Mouse (Mus musculus) forebrain, embryonic 11.5 days (tissue): Measurements from ENCODE around the gene St6galnac6. TPM values are rescaled to one million over a fixed set of nuclear protein-coding genes. Genes with fewer than 3 reads are reported as not detected.

Experiments used
- ATAC-seq: fragments of 200-750 bp; cut with Nextera tagmentation; replicated peaks from 2 replicates; pipeline ENCODE4 v1.8.0; 2017; ENCODE audit warnings: moderate TSS enrichment; ENCODE audit not compliant: low FRiP score
- DNase-seq: peaks from one replicate; pipeline ENCODE4 v3.0.0-alpha.2; 2017; ENCODE audit warnings: low spot score
- H3K27ac ChIP-seq: fragments of 300-500 bp; sonication (generic); 2 replicates; pipeline ENCODE4 v1.5.1; 2014; ENCODE audit warnings: low read depth, low read length
- H3K27me3 ChIP-seq: fragments of 300-500 bp; sonication (generic); 2 replicates; pipeline ENCODE4 v1.6.1; 2014; ENCODE audit warnings: mild to moderate bottlenecking, low read length, mixed read lengths; ENCODE audit not compliant: control insufficient read depth, insufficient read depth
- H3K36me3 ChIP-seq: fragments of 300-500 bp; sonication (generic); 2 replicates; pipeline ENCODE4 v1.6.1; 2014; ENCODE audit warnings: mild to moderate bottlenecking, low read length, moderate library complexity, mixed read lengths; ENCODE audit not compliant: control insufficient read depth, insufficient read depth
- H3K4me1 ChIP-seq: fragments of 300-500 bp; sonication (generic); replicated peaks from 2 replicates; pipeline ENCODE4 v1.6.1; 2014; ENCODE audit warnings: low read length, mixed read lengths; ENCODE audit not compliant: control insufficient read depth, insufficient read depth
- H3K4me2 ChIP-seq: fragments of 300-500 bp; sonication (generic); 2 replicates; pipeline ENCODE4 v1.6.1; 2014; ENCODE audit warnings: low read depth, mild to moderate bottlenecking, low read length, moderate library complexity, mixed read lengths; ENCODE audit not compliant: severe bottlenecking
- H3K4me3 ChIP-seq: fragments of 300-500 bp; sonication (generic); 2 replicates; pipeline ENCODE4 v1.5.1; 2014; ENCODE audit warnings: low read depth, low read length
- H3K9ac ChIP-seq: fragments of 300-500 bp; sonication (generic); 2 replicates; pipeline ENCODE4 v1.6.1; 2014; ENCODE audit warnings: low read length
- H3K9me3 ChIP-seq: fragments of 300-500 bp; sonication (generic); 2 replicates; pipeline ENCODE4 v1.6.1; 2016; ENCODE audit warnings: low read length, mixed read lengths; ENCODE audit not compliant: control insufficient read depth
- WGBS: fragments of 180-500 bp; shearing (Covaris S2); extraction: QIAGEN DNeasy Blood & Tissue Kit; methylation state at CpG from one replicate; pipeline ENCODE4 v1.1.7; 2014; 5-methylcytosine and 5-hydroxymethylcytosine counted together
- polyA plus RNA-seq: library from polyadenylated mRNA; unstranded; fragments of >200 nt; fragmentation: Nextera tagmentation; extraction: Ambion mirVana; gene quantifications from 2 replicates; pipeline ENCODE4 v1.2.1, GENCODE M21; 2014

The St6galnac6 gene
- polyA plus RNA-seq, 1 experiment from 2014 or later = 5.1 TPM

- H3K27me3 ChIP-seq = no peaks in the 10 kb centered on the region
- WGBS = 84% methylated on average over 8 of the region's 8 CpGs
- no peaks in the 10 kb centered on the region for H3K36me3 ChIP-seq
- ATAC-seq (no peak), DNase-seq (no peak)
- H3K9me3 ChIP-seq = no peaks in the 10 kb centered on the region
- no peak overlapping the region for H3K9ac ChIP-seq
- no peak overlapping the region for H3K27ac ChIP-seq
- H3K4me3 ChIP-seq = no peak overlapping the region
- H3K4me2 ChIP-seq = no peak overlapping the region
- H3K4me1 ChIP-seq = no peaks in the 10 kb centered on the region
Observed at GRCm38 (mm10) chr2:32644799-32645475, 45.4 kb downstream of the St6galnac6 start.

DNA sequence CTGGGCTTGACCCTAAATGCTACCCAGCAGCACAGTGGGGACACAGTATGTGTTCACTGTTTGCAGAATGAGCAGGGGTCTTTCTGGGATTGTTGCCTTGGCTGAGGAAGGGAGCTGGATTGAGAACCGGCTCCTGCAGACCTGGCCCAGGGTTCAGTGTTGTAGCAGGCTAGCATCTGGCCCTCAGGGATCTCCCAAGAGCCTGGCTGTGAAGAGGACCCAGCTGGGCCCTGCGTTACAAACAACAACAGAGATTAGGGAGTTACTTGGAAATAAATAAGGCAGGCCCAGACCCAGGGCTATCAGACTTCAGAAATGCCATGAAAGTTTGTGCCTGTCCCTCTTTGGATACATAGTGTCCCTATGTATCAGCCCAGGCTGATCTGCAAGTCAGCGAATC, 46.1 kb downstream of the St6galnac6 start:
- Histone ChIP-seq H3K27me3 (no peaks in the 10 kb centered on the region), H3K9ac (no peak overlapping the region), H3K4me2 (no peak overlapping the region), H3K4me1 (no peaks in the 10 kb centered on the region), H3K36me3 (no peaks in the 10 kb centered on the region), H3K9me3 (no peaks in the 10 kb centered on the region), H3K27ac (no peak overlapping the region), H3K4me3 (no peak overlapping the region)
- ATAC-seq = no peak
- WGBS = 73% methylated on average over 3 of the region's 3 CpGs
- no peak for DNase-seq

DNA sequence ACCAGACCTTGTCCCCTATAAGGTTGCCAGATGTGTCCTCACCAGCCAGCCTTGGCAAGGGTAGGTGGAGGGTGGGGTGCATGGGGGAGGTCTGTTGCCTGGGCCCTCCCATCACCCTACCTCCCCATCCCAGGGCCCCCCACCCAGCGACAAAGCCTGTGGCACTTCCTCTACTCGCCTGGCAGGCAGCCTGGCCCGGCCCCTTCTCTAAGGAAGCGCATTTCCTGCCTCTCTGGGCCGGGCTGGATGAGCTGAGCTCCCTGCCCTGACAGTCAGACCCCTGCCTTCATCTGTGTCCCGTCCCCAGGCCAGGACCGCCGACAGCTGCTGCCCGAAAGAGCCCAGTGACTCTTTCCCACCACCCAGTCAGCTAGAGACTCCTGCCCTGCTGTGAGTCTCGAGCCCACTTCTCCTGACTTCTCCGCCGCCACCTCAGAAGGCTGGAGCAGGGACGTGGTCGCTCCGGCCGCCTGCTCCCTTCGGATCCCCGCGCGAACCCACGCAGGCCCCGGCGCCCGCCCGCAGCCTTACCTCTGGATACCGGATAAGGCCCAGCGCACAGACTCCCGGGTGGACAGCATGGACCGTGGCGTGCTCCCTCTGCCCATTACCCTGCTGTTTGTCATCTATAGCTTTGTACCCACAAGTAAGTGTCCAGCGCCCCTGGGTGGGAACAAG, 47.0 kb downstream of the St6galnac6 start, which contains the start of gene Eng:
TSS of gene Eng (plus strand) at position 217 of the 678 bp plus-strand sequence.
- Histone ChIP-seq H3K27me3 (no peaks in the 10 kb centered on the region), H3K9ac (no peak within 1 kb of the TSS), H3K4me3 (0 out of 2 replicates have a peak within 1 kb of the TSS, but pooled peaks have one; percentile 4), H3K27ac (no peak within 1 kb of the TSS), H3K9me3 (no peaks in the 10 kb centered on the region), H3K4me1 (no peaks in the 10 kb centered on the region), H3K4me2 (no peak within 1 kb of the TSS), H3K36me3 (no peaks in the 10 kb centered on the region)
- ATAC-seq (no peak), DNase-seq (no peak)
- WGBS = 62% methylated on average over 31 of the region's 31 CpGs

GRCm38 (mm10) chr2:32647366-32647765, 47.9 kb downstream of the St6galnac6 start:
- Histone ChIP-seq H3K27me3 (no peaks in the 10 kb centered on the region), H3K4me1 (no peaks in the 10 kb centered on the region), H3K4me2 (no peak overlapping the region), H3K9me3 (no peaks in the 10 kb centered on the region), H3K4me3 (no peak overlapping the region), H3K27ac (no peak overlapping the region), H3K36me3 (no peaks in the 10 kb centered on the region), H3K9ac (no peak overlapping the region)
- ATAC-seq (no peak), DNase-seq (no peak)
- WGBS = 90% methylated on average over 7 of the region's 7 CpGs

GRCm38 (mm10) chr2:32653764-32654163, 54.3 kb downstream of the St6galnac6 start:
- 49% methylated on average over 7 of the region's 7 CpGs for WGBS
- Histone ChIP-seq H3K4me2 (no peak overlapping the region), H3K27ac (no peak overlapping the region), H3K9ac (no peak overlapping the region), H3K36me3 (no peaks in the 10 kb centered on the region), H3K9me3 (no peaks in the 10 kb centered on the region), H3K4me1 (no peaks in the 10 kb centered on the region), H3K4me3 (no peak overlapping the region), H3K27me3 (no peaks in the 10 kb centered on the region)
- ATAC-seq (no peak), DNase-seq (no peak)

DNA sequence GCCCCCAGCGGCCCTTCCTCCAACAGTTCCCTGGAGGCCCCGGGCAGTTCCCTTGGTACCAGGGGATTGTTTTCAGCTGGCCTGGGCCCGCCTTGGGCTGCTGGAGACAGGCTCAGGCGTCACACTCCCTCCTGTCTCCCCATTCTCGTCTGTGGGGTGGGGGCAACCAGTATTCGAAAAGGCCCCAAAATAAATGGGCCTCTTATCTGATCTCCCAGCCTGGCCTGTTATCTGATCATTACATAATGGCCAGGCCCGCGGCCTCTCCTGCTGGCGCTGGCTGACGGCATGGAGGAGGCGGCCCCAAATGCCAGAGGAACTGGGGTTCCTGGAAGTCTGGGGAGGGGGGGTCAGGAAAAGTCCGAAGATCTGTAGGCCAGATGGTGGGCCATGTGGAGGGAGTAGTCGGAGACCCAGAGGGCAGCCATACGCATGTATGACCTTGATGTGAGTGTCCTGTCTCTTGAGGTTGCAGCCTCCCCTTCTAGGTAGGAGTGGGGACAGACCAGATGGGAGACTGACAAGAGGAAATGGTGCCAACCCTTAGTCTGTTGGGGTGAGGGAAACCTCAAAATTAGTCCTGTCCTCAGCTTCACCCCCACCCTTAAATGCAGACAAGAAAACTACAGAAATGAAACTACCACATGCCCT, 55.4 kb downstream of the St6galnac6 start:
- DNase-seq (no peak), ATAC-seq (no peak)
- Histone ChIP-seq H3K36me3 (no peaks in the 10 kb centered on the region), H3K9ac (no peak overlapping the region), H3K4me1 (no peaks in the 10 kb centered on the region), H3K27me3 (no peaks in the 10 kb centered on the region), H3K9me3 (no peaks in the 10 kb centered on the region), H3K4me3 (no peak overlapping the region), H3K4me2 (no peak overlapping the region), H3K27ac (no peak overlapping the region)
- 75% methylated on average over 14 of the region's 14 CpGs for WGBS

- H3K27ac ChIP-seq = no peak overlapping the region
- no peaks in the 10 kb centered on the region for H3K36me3 ChIP-seq
- WGBS = 84% methylated on average over 3 of the region's 3 CpGs
- ATAC-seq = no peak
- H3K9ac ChIP-seq = no peak overlapping the region
- H3K9me3 ChIP-seq = no peaks in the 10 kb centered on the region
- H3K27me3 ChIP-seq = no peaks in the 10 kb centered on the region
- H3K4me3 ChIP-seq = no peak overlapping the region
- H3K4me1 ChIP-seq = no peaks in the 10 kb centered on the region
- DNase-seq = no peak
- H3K4me2 ChIP-seq = no peak overlapping the region
Observed at GRCm38 (mm10) chr2:32655394-32655744, 55.9 kb downstream of the St6galnac6 start.

DNA sequence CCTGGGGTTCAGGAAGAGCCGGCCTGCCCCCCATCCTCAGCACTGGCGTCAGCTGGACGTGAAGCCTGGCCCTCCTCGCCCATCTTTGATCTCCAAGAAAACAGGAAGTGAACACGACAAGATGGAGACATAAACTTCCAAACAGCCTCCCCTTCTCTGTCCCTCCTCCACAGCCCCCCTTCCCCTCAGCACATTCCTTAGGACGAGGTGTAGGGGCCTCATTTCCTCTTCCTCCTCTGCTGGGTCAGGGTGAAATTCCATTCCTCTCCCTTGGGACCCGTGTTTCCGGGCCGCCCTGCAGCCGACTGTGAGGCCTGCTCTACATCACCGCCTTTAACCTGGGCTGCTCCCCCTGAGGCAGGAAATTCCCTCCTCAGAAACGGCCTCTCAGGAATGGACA, 56.3 kb downstream of the St6galnac6 start:
- Histone ChIP-seq H3K27me3 (no peaks in the 10 kb centered on the region), H3K4me3 (no peak overlapping the region), H3K36me3 (no peaks in the 10 kb centered on the region), H3K4me2 (no peak overlapping the region), H3K4me1 (no peaks in the 10 kb centered on the region), H3K27ac (no peak overlapping the region), H3K9me3 (no peaks in the 10 kb centered on the region), H3K9ac (no peak overlapping the region)
- ATAC-seq = no peak
- 68% methylated on average over 12 of the region's 12 CpGs for WGBS
- DNase-seq = no peak
